Mouse (Mus musculus): ENCODE data around the gene Exoc3l. TPM values are rescaled to one million over a fixed set of nuclear protein-coding genes. Genes with fewer than 3 reads are reported as not detected.
A peak's percentile ranks its signal among the peaks of the same experiment; 100 is the strongest.

The Exoc3l gene
- polyA plus RNA-seq, 1 experiment: 49.2 TPM

- peak within 1 kb of the TSS; percentile 52 for H3K4me3 ChIP-seq (replicated peaks; ENCODE audit: extremely low read depth, low read depth, low read length)
- peaks cover 4% of the 10 kb centered on the region for H3K4me1 ChIP-seq (ENCODE audit: control insufficient read depth, insufficient read depth, low read length)
- WGBS: 9% methylated on average over 30 of the region's 30 CpGs
- peak; percentile 83 for DNase-seq
- TF ChIP-seq POLR2A (IDR thresholded peaks at IDR 0.05; ENCODE audit: borderline replicate concordance, extremely low read depth, low read depth, low read length) (peak; percentile 75; the same call in 1 of the 2 replicates), CTCF (IDR thresholded peaks at IDR 0.05; ENCODE audit: insufficient read depth, low read length) (no peak)
Measured at GRCm38 (mm10) chr8:105305211-105306145, 9.6 kb upstream of the Exoc3l start, which contains the start of gene Elmo3. Elmo3 (plus strand) TSS chr8:105305601.

GRCm38 (mm10) chr8:105304325-105305210 lies 8.7 kb upstream of the Exoc3l start:
- peaks cover 4% of the 10 kb centered on the region for H3K4me1 ChIP-seq (ENCODE audit: control insufficient read depth, insufficient read depth, low read length)

GRCm38 (mm10) chr8:105303874-105304273 lies 8.0 kb upstream of the Exoc3l start:
- TF ChIP-seq POLR2A (IDR thresholded peaks at IDR 0.05; ENCODE audit: borderline replicate concordance, extremely low read depth, low read depth, low read length) (no peak), CTCF (IDR thresholded peaks at IDR 0.05; ENCODE audit: insufficient read depth, low read length) (no peak)

More at GRCm38 (mm10) chr8:105304325-105305210, 8.7 kb upstream of the Exoc3l start:
- WGBS: 45% methylated on average over 9 of the region's 9 CpGs
- no peak for TF ChIP-seq POLR2A (IDR thresholded peaks at IDR 0.05; ENCODE audit: borderline replicate concordance, extremely low read depth, low read depth, low read length)
- TF ChIP-seq CTCF (IDR thresholded peaks at IDR 0.05; ENCODE audit: insufficient read depth, low read length): no peak
- H3K4me3 ChIP-seq (replicated peaks; ENCODE audit: extremely low read depth, low read depth, low read length): no peak overlapping the region
- no peak for DNase-seq

GRCm38 (mm10) chr8:105303396-105303795 lies 7.5 kb upstream of the Exoc3l start:
- Histone ChIP-seq H3K4me3 (replicated peaks; ENCODE audit: extremely low read depth, low read depth, low read length) (no peak overlapping the region), H3K4me1 (ENCODE audit: control insufficient read depth, insufficient read depth, low read length) (peaks cover 11% of the 10 kb centered on the region)
- TF ChIP-seq POLR2A (IDR thresholded peaks at IDR 0.05; ENCODE audit: borderline replicate concordance, extremely low read depth, low read depth, low read length) (no peak), CTCF (IDR thresholded peaks at IDR 0.05; ENCODE audit: insufficient read depth, low read length) (no peak)
- WGBS: 64% methylated on average over 8 of the region's 8 CpGs
- no peak for DNase-seq

More at GRCm38 (mm10) chr8:105303874-105304273, 8.0 kb upstream of the Exoc3l start:
- peaks cover 6% of the 10 kb centered on the region for H3K4me1 ChIP-seq (ENCODE audit: control insufficient read depth, insufficient read depth, low read length)
- no peak overlapping the region for H3K4me3 ChIP-seq (replicated peaks; ENCODE audit: extremely low read depth, low read depth, low read length)
- WGBS: 59% methylated on average over 9 of the region's 9 CpGs
- no peak for DNase-seq

GRCm38 (mm10) chr8:105299962-105300361 lies 4.1 kb upstream of the Exoc3l start:
- TF ChIP-seq POLR2A (IDR thresholded peaks at IDR 0.05; ENCODE audit: borderline replicate concordance, extremely low read depth, low read depth, low read length) (no peak), CTCF (IDR thresholded peaks at IDR 0.05; ENCODE audit: insufficient read depth, low read length) (no peak)
- Histone ChIP-seq H3K4me1 (ENCODE audit: control insufficient read depth, insufficient read depth, low read length) (peaks cover 21% of the 10 kb centered on the region), H3K4me3 (replicated peaks; ENCODE audit: extremely low read depth, low read depth, low read length) (no peak overlapping the region)
- 94% methylated on average over 8 of the region's 8 CpGs for WGBS
- no peak for DNase-seq

GRCm38 (mm10) chr8:105298351-105299252 lies 2.7 kb upstream of the Exoc3l start:
- DNase-seq: no peak
- TF ChIP-seq POLR2A (IDR thresholded peaks at IDR 0.05; ENCODE audit: borderline replicate concordance, extremely low read depth, low read depth, low read length): no peak
- no peak for TF ChIP-seq CTCF (IDR thresholded peaks at IDR 0.05; ENCODE audit: insufficient read depth, low read length)
- peak overlapping the region; percentile 83 for H3K4me3 ChIP-seq (replicated peaks; ENCODE audit: extremely low read depth, low read depth, low read length)
- WGBS: 38% methylated on average over 18 of the region's 18 CpGs
- H3K4me1 ChIP-seq (ENCODE audit: control insufficient read depth, insufficient read depth, low read length): peaks cover 18% of the 10 kb centered on the region

- Histone ChIP-seq H3K4me1 (ENCODE audit: control insufficient read depth, insufficient read depth, low read length) (peaks cover 18% of the 10 kb centered on the region), H3K4me3 (replicated peaks; ENCODE audit: extremely low read depth, low read depth, low read length) (peak within 1 kb of the TSS; percentile 83)
- DNase-seq: peak; percentile 84
- TF ChIP-seq POLR2A (IDR thresholded peaks at IDR 0.05; ENCODE audit: borderline replicate concordance, extremely low read depth, low read depth, low read length) (no peak), CTCF (IDR thresholded peaks at IDR 0.05; ENCODE audit: insufficient read depth, low read length) (no peak)
- under 1% methylated on average over 58 of the region's 58 CpGs for WGBS
Measured at GRCm38 (mm10) chr8:105297511-105298192, 1.8 kb upstream of the Exoc3l start, which contains the start of gene E2f4. E2f4 (plus strand) TSS chr8:105297663.

- DNase-seq: no peak
- TF ChIP-seq CTCF (IDR thresholded peaks at IDR 0.05; ENCODE audit: insufficient read depth, low read length) (no peak), POLR2A (IDR thresholded peaks at IDR 0.05; ENCODE audit: borderline replicate concordance, extremely low read depth, low read depth, low read length) (no peak)
- Histone ChIP-seq H3K4me3 (replicated peaks; ENCODE audit: extremely low read depth, low read depth, low read length) (peak overlapping the region; percentile 70), H3K4me1 (ENCODE audit: control insufficient read depth, insufficient read depth, low read length) (peaks cover 23% of the 10 kb centered on the region)
- 36% methylated on average over 11 of the region's 11 CpGs for WGBS
Measured at GRCm38 (mm10) chr8:105295256-105295655, 645 bp downstream of the Exoc3l start.
